Mouse (Mus musculus) cerebellum, adult 2 months (tissue): ENCODE results near the gene Casq1. TPM values are rescaled to one million over a fixed set of nuclear protein-coding genes. Genes with fewer than 3 reads are reported as not detected.

Experiments used
- DNase-seq, 2 experiments: peaks; one replicate each; pipeline ENCODE4 v3.0.0; 2021
- H3K27ac ChIP-seq: fragments of 200-500 bp; 2 replicates; pipeline ENCODE4 v1.5.1; 2012; ENCODE audit warnings: low read length, control low read depth, inconsistent platforms; ENCODE audit not compliant: insufficient read depth
- H3K27me3 ChIP-seq: fragments of 200-500 bp; 2 replicates; pipeline ENCODE4 v1.6.1; 2012; ENCODE audit warnings: inconsistent platforms, mild to moderate bottlenecking, low read length, moderate library complexity; ENCODE audit not compliant: control insufficient read depth, insufficient read depth
- H3K4me1 ChIP-seq: fragments of 200-500 bp; 2 replicates; pipeline ENCODE4 v1.6.1; 2011; ENCODE audit warnings: low read length; ENCODE audit not compliant: control insufficient read depth, insufficient read depth
- H3K4me3 ChIP-seq: fragments of 200-500 bp; replicated peaks from 2 replicates; pipeline ENCODE3; 2011; ENCODE audit warnings: mild to moderate bottlenecking, low read depth, low read length, control low read depth; ENCODE audit not compliant: insufficient read depth
- CTCF ChIP-seq: fragments of 200-500 bp; IDR thresholded peaks from 2 replicates; pipeline ENCODE4 v1.5.1; 2011; ENCODE audit warnings: low read depth, mild to moderate bottlenecking, control low read depth, low read length, moderate library complexity, borderline replicate concordance; ENCODE audit not compliant: insufficient read depth
- POLR2A ChIP-seq: fragments of 200-500 bp; IDR thresholded peaks from 2 replicates; pipeline ENCODE4 v1.6.1; 2011; ENCODE audit warnings: low read length, control low read depth, borderline replicate concordance; ENCODE audit not compliant: insufficient read depth
- WGBS: fragments of 180-500 bp; shearing (Covaris S2); methylation state at CpG from one replicate; pipeline ENCODE4 v1.1.7; 2018; 5-methylcytosine and 5-hydroxymethylcytosine counted together
- polyA plus RNA-seq: library from polyadenylated mRNA; depleted of rRNA; stranded (reverse); fragments of >200 nt; gene quantifications from 2 replicates; pipeline ENCODE4 v1.2.3, GENCODE M21; 2012

Gene Casq1
- polyA plus RNA-seq, 1 experiment: 3.9 TPM

DNA sequence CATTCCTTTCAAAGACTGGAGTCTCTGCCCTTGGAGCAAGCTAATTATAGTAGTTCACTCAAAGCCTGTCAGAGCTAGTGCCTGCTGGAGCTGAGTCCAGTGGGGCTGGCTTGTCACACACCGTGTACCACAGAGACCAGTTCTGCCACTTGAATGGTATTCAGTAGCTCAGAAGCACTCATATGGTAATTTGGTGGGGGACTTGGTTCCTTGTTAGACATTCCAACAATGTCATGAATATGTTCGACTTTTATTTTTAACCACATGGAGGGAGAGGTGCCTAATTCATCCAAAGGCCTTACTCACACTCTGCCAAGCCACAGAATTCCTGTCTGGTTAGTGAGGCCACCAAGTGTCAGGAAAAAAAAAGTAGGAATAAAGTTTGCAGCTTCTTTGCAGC lies 22.7 kb upstream of the Casq1 start:
- no peak overlapping the region for H3K27ac ChIP-seq
- TF ChIP-seq CTCF (no peak), POLR2A (no peak)
- H3K4me3 ChIP-seq: no peak overlapping the region
- DNase-seq: peak in 1 of 2 experiments; percentile 7
- H3K4me1 ChIP-seq: no peaks in the 10 kb centered on the region
- no peaks in the 10 kb centered on the region for H3K27me3 ChIP-seq
- 30% methylated on average over 2 of the region's 2 CpGs for WGBS

DNA sequence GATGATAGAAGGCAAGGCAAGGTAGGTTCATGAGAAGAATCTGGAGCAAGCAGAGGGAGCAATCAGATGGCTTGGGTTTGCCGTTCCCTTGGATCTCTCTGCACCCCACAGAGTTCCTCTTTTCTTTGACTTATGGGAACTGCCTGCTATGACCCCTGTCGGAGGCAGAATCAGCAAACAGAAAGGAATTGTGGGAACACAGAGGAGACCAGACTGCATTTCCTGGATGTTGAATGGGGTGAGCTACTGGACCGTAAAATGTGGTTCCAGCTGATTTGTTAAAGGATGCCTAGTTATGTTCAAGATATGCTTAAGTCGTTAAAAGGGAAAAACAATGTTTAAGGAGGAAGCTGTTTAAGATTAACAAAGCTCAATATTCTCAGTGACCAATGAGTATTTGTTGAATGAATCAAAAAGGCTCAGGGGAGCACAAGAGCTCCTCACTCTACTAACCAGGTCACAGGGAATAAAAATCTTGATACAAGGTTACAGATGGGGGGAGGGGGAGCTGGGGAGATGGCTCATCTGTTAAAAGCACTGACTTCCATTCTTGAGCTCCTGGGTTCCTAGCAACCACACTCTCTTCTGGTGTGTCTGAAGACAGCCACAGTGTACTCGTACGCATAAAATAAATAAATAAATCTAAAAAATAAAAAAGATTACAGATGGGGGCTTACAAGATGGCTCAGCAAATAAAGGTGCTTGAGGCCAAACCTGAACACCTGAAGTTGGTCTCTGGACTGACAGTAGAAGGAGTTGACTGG lies 21.5 kb upstream of the Casq1 start:
- no peak overlapping the region for H3K27ac ChIP-seq
- no peaks in the 10 kb centered on the region for H3K27me3 ChIP-seq
- H3K4me3 ChIP-seq: no peak overlapping the region
- peaks cover 5% of the 10 kb centered on the region; the same call in 1 of the 2 replicates for H3K4me1 ChIP-seq
- no peak for DNase-seq
- no peak for TF ChIP-seq POLR2A
- no peak for TF ChIP-seq CTCF
- 40% methylated on average over 6 of the region's 6 CpGs for WGBS

DNA sequence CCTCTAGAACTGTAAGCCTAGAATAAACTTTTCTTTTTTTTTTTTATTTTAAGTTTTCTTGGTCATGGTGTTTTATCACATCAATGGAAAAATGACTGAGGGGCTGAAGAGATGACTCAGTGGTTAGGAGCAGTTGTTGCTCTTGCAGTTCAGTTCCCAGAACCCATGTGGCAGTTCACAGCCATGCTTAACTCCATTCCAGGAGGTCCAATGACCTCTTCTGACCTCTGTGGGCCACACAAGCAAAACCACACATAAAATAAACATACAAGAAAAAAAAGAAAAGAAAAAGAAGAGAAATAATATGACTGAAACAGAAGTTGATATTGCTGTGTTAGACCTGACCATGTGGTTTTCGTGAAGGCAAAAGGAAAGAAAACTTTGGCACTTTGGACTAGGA lies 9.5 kb upstream of the Casq1 start:
- WGBS: 92% methylated on average over 1 of the region's 1 CpGs
- H3K27ac ChIP-seq: no peak overlapping the region
- TF ChIP-seq POLR2A: no peak
- no peak for TF ChIP-seq CTCF
- no peak for DNase-seq
- no peak overlapping the region for H3K4me3 ChIP-seq
- no peaks in the 10 kb centered on the region for H3K27me3 ChIP-seq
- H3K4me1 ChIP-seq: no peaks in the 10 kb centered on the region

DNA sequence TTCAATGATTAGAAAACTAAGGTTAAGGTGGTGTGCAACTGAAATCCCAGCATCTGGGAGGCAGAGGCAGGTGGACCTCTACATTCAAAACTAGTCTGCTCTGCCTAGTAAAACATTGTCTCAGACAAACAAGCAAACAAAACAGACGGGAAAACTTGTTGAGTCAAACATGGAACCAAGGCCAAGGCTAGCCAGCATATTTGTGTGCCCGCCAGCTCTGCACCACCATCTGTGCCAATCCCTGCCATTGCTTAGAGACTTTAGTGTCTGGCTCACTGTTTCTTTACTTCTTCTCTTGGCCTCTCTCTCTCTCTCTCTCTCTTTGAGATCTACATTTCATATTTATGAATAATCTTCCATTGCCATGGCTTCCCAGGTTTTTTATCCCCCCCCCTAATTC lies 8.5 kb upstream of the Casq1 start:
- DNase-seq: peak; percentile 66 to 74
- Histone ChIP-seq H3K27ac (no peak overlapping the region), H3K4me1 (no peaks in the 10 kb centered on the region), H3K4me3 (no peak overlapping the region), H3K27me3 (no peaks in the 10 kb centered on the region)
- WGBS: 10% methylated on average over 2 of the region's 2 CpGs
- no peak for TF ChIP-seq POLR2A
- TF ChIP-seq CTCF: no peak

DNA sequence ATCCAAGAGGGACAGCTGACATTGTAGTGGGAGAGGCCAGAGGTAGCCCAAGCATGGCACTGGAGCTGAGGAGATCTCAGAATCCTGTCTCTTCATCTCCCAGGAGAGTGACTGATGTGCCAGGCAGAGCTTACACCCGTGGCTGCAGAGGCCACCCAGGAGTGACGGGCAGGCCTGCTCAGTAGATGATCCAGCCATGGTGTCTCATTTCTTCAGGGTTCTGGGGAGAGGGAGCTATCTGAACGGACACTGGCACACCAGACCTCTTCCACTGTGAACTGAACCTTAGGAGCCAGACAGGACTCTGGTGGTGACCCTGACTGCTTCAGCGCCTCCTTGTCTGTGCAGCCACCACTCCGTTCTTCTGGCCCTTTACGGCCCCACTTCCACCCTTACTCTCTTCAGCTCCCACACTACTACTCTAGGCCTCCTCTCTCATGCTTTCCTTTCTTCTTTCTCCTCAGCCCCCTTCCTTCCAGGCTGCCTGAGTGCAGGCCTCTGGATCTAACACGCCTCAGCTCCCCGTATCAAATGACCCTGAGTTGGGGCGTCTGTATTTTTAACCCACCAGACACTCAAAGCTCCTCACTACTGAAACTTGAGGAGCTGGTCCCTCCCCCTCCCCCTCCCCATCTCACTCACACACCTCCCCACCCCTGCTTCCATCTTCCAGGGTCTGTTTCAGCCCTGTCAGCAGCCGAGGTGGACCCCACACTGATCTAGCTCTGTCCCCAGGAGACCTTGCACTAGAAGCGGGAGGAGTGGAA lies 1.8 kb upstream of the Casq1 start:
- 74% methylated on average over 11 of the region's 11 CpGs for WGBS
- no peak overlapping the region for H3K4me3 ChIP-seq
- H3K27me3 ChIP-seq: no peaks in the 10 kb centered on the region
- no peak overlapping the region for H3K27ac ChIP-seq
- DNase-seq: no peak
- peaks cover 24% of the 10 kb centered on the region for H3K4me1 ChIP-seq
- TF ChIP-seq CTCF (no peak), POLR2A (no peak)

DNA sequence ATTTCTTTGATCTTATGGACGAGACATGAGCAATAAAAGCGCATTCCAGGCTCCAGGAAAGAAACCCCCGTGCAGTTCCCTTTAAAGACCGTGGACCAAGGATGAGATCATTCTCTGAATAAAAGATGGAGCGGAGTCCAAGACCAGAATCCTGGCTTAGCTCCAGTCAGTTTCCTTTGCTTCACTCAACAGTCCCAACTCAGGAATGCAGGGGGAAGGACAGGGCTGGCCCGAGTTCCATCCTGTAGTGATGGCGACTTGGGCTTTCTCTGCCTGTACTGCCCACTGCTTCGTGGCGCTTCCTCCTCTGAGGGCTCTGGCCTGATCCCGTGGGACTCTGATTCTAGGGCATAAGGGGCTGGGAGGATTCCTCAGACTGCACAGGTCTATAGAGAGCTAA lies 746 bp upstream of the Casq1 start:
- 28% methylated on average over 10 of the region's 10 CpGs for WGBS
- Histone ChIP-seq H3K27ac (no peak overlapping the region), H3K4me1 (peaks cover 24% of the 10 kb centered on the region), H3K4me3 (no peak overlapping the region), H3K27me3 (no peaks in the 10 kb centered on the region)
- no peak for DNase-seq
- TF ChIP-seq CTCF (no peak), POLR2A (no peak)

DNA sequence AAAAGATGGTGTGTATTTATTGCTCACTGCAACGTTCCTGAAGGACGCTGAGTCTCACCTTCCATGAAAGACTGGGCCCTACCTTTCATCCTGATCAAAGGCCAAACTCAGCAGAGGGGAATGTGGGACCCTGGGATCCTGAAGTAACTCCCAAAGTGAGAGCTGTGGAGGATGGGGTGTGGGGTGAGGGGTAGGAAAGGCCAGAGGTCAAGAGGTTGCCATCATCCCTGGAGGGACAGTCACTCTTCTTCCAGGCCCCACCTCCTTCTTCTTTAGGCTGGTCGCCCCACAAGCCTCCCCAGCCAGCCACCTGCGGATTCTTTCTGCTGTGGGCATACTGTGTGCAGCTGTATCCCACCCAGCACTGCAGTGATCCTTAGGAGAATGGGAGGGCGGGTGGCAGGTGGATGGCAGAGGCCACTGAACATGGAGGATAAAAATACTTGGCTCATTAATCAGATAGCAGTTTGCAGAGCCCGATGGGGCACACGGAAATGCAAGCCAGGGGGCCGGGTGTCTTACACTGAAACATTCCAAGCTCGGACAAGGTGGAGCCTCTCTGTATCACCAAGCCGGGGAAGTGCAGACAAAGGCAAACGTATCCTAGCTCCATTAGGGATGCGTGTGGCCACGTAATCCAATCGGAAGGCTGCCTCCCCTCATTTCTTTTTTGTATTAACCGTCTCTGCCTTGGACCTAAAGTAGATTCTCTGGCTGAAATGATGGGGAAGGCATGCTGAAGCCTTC lies 1.3 kb downstream of the Casq1 start:
- Histone ChIP-seq H3K27ac (no peak overlapping the region), H3K4me1 (peaks cover 24% of the 10 kb centered on the region), H3K4me3 (no peak overlapping the region), H3K27me3 (no peaks in the 10 kb centered on the region)
- 79% methylated on average over 15 of the region's 15 CpGs for WGBS
- DNase-seq: no peak
- no peak for TF ChIP-seq CTCF
- no peak for TF ChIP-seq POLR2A

DNA sequence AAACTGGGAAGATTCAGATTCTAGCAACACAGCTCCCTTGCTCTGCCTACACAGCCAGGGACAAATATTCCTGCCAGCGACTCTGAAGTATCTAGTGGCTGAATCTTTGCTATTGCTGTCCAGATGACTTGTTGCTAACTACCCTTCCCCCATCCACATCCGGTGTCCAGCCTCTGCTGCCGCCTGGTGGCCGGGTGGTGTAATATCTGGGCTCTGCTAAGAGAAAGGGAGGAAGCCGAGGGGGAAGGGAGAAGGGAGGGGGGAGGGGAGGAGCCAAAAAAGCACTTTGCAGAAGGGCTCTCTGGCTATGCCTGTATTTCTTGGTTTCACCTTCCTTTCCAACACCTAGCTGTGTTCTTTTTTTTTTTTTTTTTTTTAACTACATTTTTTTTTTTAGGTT lies 2.5 kb downstream of the Casq1 start:
- TF ChIP-seq CTCF (peak; percentile 91), POLR2A (no peak)
- Histone ChIP-seq H3K4me1 (peaks cover 24% of the 10 kb centered on the region), H3K27me3 (no peaks in the 10 kb centered on the region), H3K27ac (no peak overlapping the region), H3K4me3 (no peak overlapping the region)
- DNase-seq: peak; percentile 86 to 90
- WGBS: under 1% methylated on average over 5 of the region's 5 CpGs
